Mouse (Mus musculus): ENCODE measurements around the gene Thoc2.
A peak's percentile ranks its signal among the peaks of the same experiment; 100 is the strongest.
"Not testable (repeated sequence)": the region's sequence is repeated elsewhere in the genome, so short reads cannot be mapped to it uniquely, and the experiment has no call there.

The Thoc2 gene

DNA sequence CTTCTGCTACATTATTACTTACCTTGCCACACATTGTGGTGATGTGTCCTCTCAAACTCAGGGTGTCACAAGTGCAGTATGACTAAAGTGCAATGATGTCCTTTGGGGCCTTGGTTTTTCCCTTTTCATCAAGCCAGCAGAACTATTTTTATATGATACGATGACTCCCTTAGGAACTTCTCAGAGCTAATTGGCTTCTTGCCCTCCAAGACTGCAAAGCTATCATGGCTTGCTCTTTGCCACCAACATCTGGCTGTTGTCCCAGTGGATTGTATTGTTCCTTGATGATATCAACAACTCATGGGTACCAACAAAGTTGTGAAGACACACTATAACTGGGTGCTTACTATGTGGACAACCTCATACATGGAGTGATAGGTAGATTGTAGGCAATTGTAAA, at the start of gene Thoc2:
Gene Thoc2, minus strand, starts transcription at position 101 of the 400 bp plus-strand sequence.
- no peak for DNase-seq

DNA sequence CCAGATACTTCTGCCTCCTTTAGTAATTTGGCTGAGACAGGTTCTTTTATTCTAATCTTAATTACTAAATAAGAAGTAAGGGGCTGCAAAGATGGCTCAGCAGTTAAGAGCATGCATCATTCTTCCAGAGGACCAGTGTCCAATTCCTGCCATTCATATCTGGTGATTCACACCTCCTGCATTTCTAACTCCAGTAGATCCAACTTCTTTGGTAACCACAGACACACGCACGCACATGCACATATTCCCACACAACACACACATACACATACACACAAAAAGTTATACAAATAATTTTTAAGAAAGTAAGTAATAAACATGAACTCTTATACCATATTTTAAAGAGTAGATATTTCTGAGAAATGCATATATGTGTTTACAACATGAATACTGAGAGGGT, 49.6 kb upstream of the Thoc2 start:
- no peak for DNase-seq

DNA sequence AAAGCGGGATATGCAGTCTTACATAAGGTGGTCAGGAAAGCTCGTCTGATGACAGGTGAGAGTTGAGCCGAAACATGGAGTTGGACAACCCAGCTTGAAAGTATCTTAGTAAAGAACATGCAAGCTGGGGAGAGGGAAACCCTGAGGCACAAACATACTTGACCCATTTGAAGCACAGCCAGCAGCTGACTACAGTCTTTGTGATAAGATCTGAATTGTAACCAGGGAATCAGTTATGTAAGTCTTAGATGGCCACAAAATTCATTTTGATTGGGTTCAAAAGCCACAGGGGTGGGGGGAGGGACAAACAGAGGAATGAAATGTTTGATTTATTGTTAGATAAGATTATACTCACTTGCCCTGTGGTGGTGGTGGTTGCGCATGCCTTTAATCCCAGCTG, 48.9 kb upstream of the Thoc2 start:
- no peak for DNase-seq

DNA sequence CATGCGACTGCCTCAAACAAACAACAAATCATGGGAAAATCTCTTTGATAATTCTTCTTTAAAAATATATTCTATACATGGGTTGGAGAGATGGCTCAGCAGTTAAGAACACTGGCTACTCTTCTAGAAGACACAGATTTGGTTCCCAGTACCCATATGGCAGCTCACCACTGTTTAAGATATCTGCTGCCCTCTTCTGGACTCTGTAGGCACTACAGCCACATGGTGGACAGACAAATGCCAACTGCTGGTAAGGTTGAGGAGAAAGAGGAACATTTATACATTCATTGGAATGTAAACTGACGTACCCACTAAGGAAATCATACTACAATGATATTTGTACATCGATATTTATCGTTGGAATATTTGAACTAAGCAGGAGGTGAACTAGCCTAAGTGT, 36.7 kb upstream of the Thoc2 start:
- peak in 1 of 2 experiments; percentile 1 for DNase-seq

DNA sequence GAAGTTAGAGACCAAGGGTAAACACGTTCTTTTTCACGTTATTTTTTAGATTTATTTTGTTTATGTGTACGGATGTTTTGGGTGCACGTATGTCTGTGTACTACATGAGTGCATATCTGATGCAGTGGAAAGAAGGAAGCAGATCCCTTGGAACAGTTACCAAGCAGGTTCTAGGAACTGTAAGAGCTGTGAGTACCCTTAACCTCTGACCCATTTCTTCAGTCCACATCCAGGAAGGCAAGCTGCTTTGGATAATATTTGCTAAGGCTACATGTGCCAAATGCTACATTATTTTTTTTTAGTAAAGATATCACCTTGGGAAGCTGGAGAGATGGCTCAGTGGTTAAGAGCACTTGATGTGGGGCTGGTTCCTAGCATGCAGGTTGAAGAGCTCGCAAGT, 21.4 kb upstream of the Thoc2 start:
- DNase-seq = no peak

DNA sequence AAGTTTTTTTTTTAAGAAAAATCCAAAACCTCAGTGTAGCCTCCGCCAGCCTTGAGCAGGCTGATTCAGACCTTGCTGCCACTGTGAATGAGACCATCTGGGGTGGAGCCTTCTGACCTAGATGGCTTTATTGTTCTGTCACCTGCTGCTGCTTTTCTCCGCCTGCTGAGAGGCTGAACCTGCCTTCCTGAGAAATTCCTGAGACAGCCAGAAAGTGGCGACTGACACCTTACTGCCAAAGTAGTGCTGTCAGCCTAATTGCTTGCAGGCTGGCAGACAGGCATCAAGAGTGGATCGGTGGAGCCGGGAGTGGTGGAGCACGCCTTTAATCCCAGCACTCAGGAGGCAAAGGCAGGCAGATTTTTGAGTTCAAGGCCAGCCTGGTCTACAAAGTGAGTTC, 11.3 kb upstream of the Thoc2 start:
- not testable (repeated sequence) for DNase-seq

DNA sequence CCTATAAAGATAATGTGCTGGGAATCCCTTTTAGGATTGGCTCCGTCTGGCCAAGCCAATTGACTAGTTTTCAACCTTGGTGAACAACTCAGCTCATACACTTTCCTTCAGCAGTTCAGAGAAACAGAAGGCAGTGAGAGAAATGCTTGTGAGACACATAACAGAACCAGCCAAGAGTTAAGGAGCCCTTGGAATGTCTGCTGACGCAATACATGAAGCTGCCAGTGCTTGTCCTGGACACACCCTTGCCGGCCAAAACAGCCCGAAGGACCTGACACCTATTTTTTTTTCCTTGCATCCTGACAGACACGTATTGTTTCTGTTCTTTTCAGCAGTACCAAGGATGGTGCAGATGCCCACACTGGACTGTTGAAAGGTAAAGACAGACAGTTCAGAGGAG, 4.2 kb upstream of the Thoc2 start:
- DNase-seq = no peak

DNA sequence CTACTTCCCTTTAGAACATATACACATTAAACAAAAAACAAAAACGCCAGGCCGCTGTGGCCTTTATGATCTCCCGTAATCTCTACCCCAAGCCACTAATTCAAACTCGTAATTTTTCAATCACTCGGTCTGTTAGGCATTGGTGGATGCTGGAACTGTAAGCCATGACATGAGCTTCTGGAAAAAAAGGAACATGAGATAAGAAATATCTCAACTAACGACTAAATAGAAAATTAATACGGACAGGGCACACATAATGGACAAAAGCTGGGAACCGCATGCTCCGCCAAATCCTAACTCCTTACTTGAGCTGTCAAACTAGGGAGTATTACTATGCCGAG, 8.4 kb downstream of the Thoc2 start:
- no peak for DNase-seq

DNA sequence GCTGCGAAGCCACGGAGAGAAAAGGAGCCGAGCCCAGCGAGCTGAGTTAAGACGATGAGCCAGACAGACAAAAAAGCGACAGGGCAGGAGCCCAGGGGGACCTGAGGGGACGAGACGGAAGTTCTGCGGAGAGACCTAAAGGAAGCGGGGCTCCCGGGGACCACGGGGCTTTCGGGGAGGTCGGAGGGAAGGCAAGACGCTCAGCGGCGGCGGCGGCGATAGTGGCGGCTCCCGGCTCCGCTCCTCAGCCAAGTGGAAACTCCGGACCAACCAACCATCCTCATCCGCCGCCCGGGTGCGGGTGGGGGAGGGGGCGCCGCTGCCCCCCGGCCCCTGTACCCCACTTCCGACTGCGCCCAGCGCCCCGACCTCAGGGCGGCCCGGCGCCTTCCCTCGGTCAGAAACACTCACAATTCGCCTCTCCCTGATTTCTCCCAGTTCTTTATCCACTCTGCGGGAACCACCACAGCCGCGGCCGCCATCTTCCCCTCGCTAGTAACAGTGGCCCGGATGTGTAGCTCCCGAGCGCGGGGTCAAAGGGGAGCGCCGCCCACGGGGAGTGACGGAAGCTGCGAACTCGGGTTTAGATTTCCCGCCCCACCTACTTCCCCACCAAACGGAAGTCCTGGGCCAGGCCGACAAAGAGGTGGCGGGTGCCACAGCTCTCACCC, 8.9 kb downstream of the Thoc2 start:
- peak; percentile 76 to 84 for DNase-seq

DNA sequence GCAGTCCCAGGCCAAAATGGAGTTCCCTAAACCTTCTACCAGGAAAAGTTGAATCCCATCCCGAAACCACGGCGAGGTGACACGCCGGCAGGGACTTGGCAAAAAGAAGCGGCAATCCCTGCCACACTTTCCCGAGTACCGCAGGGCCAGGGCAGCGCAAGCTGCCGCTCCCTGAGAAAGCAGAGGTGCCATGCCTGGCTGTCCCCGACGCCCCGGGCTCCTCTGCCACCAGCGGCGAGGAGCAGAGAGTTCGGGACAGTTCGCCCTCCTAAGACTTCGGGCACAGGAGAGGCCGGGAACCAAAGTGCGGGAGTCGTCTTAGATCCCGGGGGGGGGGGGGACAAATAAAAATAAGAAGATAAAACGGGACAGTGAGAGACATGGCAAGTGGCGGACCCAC, 9.5 kb downstream of the Thoc2 start:
- DNase-seq = peak; percentile 3 to 10

DNA sequence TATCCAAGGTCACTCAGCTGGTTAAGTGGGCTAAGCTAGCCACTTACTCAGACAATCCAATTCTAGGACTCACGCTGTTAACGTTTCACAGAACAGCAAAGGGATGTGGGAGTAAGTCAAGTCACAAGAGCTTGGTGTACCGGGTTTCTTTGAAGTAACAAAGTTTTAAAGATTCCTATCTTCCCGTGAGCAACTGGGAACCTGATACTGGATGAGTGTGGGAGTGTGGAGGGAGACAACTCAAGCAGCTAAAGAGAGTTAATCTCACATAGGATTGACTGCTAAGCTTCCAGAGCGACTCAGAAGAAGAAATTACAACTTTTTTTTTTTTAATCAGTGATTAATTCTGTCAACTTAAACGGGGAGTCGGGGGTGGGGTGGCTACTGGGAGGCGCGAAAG, 10.0 kb downstream of the Thoc2 start:
- no peak for DNase-seq

DNA sequence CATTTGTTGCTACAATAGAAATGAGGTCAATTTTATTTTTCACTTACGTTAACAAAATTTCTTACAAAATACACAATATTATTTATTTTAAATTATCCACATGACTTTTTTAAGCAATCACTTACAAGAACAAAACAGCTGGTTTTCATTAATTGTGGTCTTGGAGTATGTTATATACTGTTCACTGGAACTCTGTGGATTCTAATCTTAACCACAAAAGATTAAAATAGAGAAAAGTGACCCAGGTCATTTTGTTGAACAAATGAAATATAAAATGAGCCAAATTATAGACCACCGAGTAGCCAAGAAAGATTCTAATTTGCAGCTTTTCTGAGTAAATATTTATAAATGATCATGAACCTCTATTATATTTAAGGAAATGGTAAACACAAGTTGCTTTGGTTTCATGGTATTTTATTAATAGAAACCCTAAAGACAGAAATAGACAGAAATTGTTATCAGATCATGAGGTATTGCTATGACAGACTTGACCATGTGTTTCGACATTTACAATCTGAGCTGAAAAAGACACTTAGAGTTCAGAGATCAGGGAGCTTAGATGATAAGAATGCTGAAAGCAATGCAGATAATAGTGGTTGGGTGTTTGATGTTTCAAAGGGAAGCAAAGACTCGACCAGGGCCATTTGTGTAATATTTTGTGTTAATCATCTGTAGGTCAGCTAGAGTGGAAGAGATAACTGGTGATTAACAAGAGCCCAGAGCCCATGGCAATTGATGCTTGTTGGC, 35.5 kb downstream of the Thoc2 start:
- no peak for DNase-seq

DNA sequence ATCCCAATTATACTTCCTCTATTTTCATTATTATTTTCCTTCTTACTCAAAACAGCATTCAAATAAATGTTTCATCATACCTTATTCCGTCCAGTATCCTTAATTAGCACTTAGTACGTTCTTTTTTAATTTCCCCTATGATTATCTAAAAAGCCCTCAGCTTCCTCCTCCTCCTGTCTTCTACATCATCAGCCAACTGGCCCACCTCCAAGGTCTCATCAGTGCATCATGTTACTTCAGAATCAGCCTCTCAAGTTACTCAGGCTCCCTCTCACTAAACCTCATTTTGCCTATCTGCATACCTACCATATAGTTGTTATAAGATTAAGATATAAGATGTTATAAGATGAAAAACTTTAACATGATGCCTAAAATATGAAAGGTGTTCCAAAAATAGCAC, 43.9 kb downstream of the Thoc2 start:
- no peak for DNase-seq

DNA sequence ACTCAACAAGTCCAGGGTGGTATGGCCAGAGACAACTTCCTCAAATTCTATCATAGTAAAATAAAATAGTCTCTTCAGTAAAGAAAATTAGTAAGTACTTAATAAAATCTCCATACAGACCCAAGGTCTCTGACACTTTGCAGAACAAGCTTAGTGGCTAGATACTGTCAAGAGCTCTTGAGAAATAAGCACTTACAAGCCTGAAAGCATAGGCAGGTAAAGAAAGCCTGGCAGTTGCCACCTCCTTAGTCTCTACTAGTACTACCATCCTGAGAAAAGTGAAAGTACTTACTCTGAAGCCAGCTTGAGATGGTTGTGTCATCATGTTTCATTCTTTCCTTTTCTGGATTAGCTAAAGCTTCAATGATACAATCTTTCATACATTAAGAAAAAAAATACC, 82.7 kb downstream of the Thoc2 start:
- no peak for DNase-seq

DNA sequence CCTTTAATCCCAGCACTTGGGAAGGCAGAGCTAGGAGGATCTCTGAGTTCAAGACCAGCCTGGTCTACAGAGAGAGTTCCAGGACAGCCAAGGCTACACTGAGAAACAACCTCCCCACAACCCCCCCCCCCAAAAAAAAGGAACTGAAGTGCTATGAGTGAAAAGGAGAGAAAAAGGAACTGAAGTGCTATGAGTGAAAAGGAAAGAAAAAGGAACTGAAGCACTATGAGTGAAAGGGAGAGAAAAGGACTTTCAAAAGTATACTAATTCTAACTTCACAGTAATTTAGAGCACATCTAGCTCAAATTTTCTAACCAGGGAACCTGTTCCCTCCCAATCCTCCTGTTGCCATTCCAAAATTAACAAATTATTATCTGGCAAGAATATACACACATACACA, 114.9 kb downstream of the Thoc2 start:
- no peak for DNase-seq

DNA sequence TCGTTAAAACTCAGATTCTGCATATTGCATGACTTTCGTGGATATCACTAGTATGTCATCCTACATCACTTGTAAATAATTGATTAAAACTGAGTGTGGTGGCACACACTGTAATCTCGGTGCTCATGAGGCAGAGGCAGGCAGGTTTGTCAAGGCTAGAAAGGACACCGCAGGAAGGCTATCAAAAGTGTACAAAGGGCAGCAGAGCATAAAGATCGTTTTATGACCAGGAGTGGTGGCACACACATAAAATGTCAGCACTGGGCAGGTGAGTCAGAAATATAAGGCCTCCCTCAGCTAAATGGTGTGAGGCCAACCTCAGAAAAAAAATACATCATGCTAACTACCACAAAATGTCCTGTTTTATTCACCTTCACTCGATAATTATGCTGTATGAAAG, 127.2 kb downstream of the Thoc2 start:
- DNase-seq = no peak
